Mouse (Mus musculus) lung, adult 18-20 months (tissue): ENCODE data around the gene Armh3.
A peak's percentile ranks its signal among the peaks of the same experiment; 100 is the strongest.
"Not testable (repeated sequence)": the region's sequence is repeated elsewhere in the genome, so short reads cannot be mapped to it uniquely, and the experiment has no call there.

Source experiments
- DNase-seq, 2 experiments: peaks; one replicate each; pipeline ENCODE4 v3.0.0; 2022; ENCODE audit warnings: mixed read lengths in 2 of 2

Armh3 gene

GRCm38 (mm10) chr19:45815170-45815569 lies 183.1 kb downstream of the Armh3 start:
- no peak for DNase-seq

GRCm38 (mm10) chr19:45813801-45814200 lies 184.5 kb downstream of the Armh3 start:
- DNase-seq, result no peak

- peak; percentile 76 to 86 for DNase-seq
Measured at GRCm38 (mm10) chr19:45813263-45813662, 185.0 kb downstream of the Armh3 start.

- no peak for DNase-seq
Measured at GRCm38 (mm10) chr19:45812673-45813252, 185.5 kb downstream of the Armh3 start.

GRCm38 (mm10) chr19:45812115-45812514 lies 186.2 kb downstream of the Armh3 start:
- DNase-seq, result peak; percentile 73 to 77

- no peak for DNase-seq
Measured at GRCm38 (mm10) chr19:45811028-45811674, 187.1 kb downstream of the Armh3 start.

GRCm38 (mm10) chr19:45807732-45808131 lies 190.6 kb downstream of the Armh3 start:
- no peak for DNase-seq

GRCm38 (mm10) chr19:45805817-45806216 lies 192.5 kb downstream of the Armh3 start:
- DNase-seq, result not testable (repeated sequence)

GRCm38 (mm10) chr19:45804593-45805368 lies 193.5 kb downstream of the Armh3 start:
- DNase-seq, result no peak

GRCm38 (mm10) chr19:45803408-45803807 lies 194.9 kb downstream of the Armh3 start:
- no peak for DNase-seq

- no peak for DNase-seq
Measured at GRCm38 (mm10) chr19:45802702-45803101, 195.6 kb downstream of the Armh3 start.

GRCm38 (mm10) chr19:45796879-45797278 lies 201.4 kb downstream of the Armh3 start:
- DNase-seq, result no peak

- DNase-seq, result peak; percentile 63 to 74
Measured at GRCm38 (mm10) chr19:45796061-45796556, 202.2 kb downstream of the Armh3 start.

- peak; percentile 62 to 73 for DNase-seq
Measured at GRCm38 (mm10) chr19:45795406-45795944, 202.8 kb downstream of the Armh3 start.

- no peak for DNase-seq
Measured at GRCm38 (mm10) chr19:45794718-45795117, 203.6 kb downstream of the Armh3 start.

GRCm38 (mm10) chr19:45792404-45792803 lies 205.9 kb downstream of the Armh3 start:
- no peak for DNase-seq

GRCm38 (mm10) chr19:45789888-45790874 lies 208.1 kb downstream of the Armh3 start:
- DNase-seq, result peak; percentile 76 to 83

GRCm38 (mm10) chr19:45789365-45789764 lies 208.9 kb downstream of the Armh3 start:
- DNase-seq, result no peak

GRCm38 (mm10) chr19:45788337-45788736 lies 210.0 kb downstream of the Armh3 start:
- no peak for DNase-seq

- DNase-seq, result peak in 1 of 2 experiments; percentile 57
Measured at GRCm38 (mm10) chr19:45787450-45787849, 210.8 kb downstream of the Armh3 start.

- DNase-seq, result peak in 1 of 2 experiments; percentile 21
Measured at GRCm38 (mm10) chr19:45785470-45785869, 212.8 kb downstream of the Armh3 start.
